Mouse (Mus musculus): Measurements from ENCODE around the gene Rab5b.

Rab5b gene

GRCm38 (mm10) chr10:128699006-128699405, 2.9 kb upstream of the Rab5b start:
- in situ Hi-C loops (cut with MboI, MseI) = no loop called here

- in situ Hi-C loops (cut with MboI, MseI) = no loop called here
Measured at GRCm38 (mm10) chr10:128697072-128697725, 1.1 kb upstream of the Rab5b start.

- in situ Hi-C loops (cut with MboI, MseI) = no loop called here
Measured at GRCm38 (mm10) chr10:128695411-128695991, 563 bp downstream of the Rab5b start.

GRCm38 (mm10) chr10:128674469-128675008, 21.5 kb downstream of the Rab5b start:
- in situ Hi-C loops (cut with MboI, MseI) = loop anchor here (5.0 kb wide), 1 partner anchor 47 kb away; the partner anchor contains the start of gene Rps26

GRCm38 (mm10) chr10:128673763-128674468, 22.1 kb downstream of the Rab5b start, which contains the start of gene Suox:
TSS of gene Suox (minus strand) at chr10:128674073.
- in situ Hi-C loops (cut with MboI, MseI) = loop anchor here (5.0 kb wide), 1 partner anchor 47 kb away; the partner anchor contains the start of gene Rps26

- in situ Hi-C loops (cut with MboI, MseI) = loop anchor here (5.0 kb wide), 1 partner anchor 44 kb away; the partner anchor contains the start of gene Rps26
Measured at GRCm38 (mm10) chr10:128671148-128671547, 24.9 kb downstream of the Rab5b start.

GRCm38 (mm10) chr10:128668790-128669672, 27.0 kb downstream of the Rab5b start:
- in situ Hi-C loops (cut with MboI, MseI) = no loop called here

GRCm38 (mm10) chr10:128665806-128666205, 30.3 kb downstream of the Rab5b start:
- in situ Hi-C loops (cut with MboI, MseI) = no loop called here

GRCm38 (mm10) chr10:128665307-128665706, 30.8 kb downstream of the Rab5b start:
- in situ Hi-C loops (cut with MboI, MseI) = no loop called here

- in situ Hi-C loops (cut with MboI, MseI) = no loop called here
Measured at GRCm38 (mm10) chr10:128664808-128665207, 31.3 kb downstream of the Rab5b start.

- in situ Hi-C loops (cut with MboI, MseI) = no loop called here
Measured at GRCm38 (mm10) chr10:128663441-128664220, 32.4 kb downstream of the Rab5b start.

- in situ Hi-C loops (cut with MboI, MseI) = no loop called here
Measured at GRCm38 (mm10) chr10:128662465-128662864, 33.6 kb downstream of the Rab5b start.

GRCm38 (mm10) chr10:128659490-128659889, 36.6 kb downstream of the Rab5b start:
- in situ Hi-C loops (cut with MboI, MseI) = no loop called here

- in situ Hi-C loops (cut with MboI, MseI) = no loop called here
Measured at GRCm38 (mm10) chr10:128657844-128658243, 38.2 kb downstream of the Rab5b start.

- in situ Hi-C loops (cut with MboI, MseI) = no loop called here
Measured at GRCm38 (mm10) chr10:128656731-128657130, 39.3 kb downstream of the Rab5b start.

GRCm38 (mm10) chr10:128655254-128655653, 40.8 kb downstream of the Rab5b start:
- in situ Hi-C loops (cut with MboI, MseI) = no loop called here

GRCm38 (mm10) chr10:128653866-128654265, 42.2 kb downstream of the Rab5b start:
- in situ Hi-C loops (cut with MboI, MseI) = no loop called here

GRCm38 (mm10) chr10:128646139-128647089, 49.6 kb downstream of the Rab5b start:
- in situ Hi-C loops (cut with MboI, MseI) = no loop called here

Data from regulatory T cell (primary cell).